Mouse (Mus musculus) cerebellum, postnatal 25 days (tissue): ENCODE results near the gene Emx2.

ENCODE experiments used
- DNase-seq, 2 experiments: peaks; one replicate each; pipeline ENCODE4 v3.0.0; 2021; ENCODE audit warnings: mixed read lengths in 2 of 2

Emx2 gene

GRCm38 (mm10) chr19:59462459-59463292, 4.5 kb downstream of the Emx2 start:
- DNase-seq: no peak

DNA sequence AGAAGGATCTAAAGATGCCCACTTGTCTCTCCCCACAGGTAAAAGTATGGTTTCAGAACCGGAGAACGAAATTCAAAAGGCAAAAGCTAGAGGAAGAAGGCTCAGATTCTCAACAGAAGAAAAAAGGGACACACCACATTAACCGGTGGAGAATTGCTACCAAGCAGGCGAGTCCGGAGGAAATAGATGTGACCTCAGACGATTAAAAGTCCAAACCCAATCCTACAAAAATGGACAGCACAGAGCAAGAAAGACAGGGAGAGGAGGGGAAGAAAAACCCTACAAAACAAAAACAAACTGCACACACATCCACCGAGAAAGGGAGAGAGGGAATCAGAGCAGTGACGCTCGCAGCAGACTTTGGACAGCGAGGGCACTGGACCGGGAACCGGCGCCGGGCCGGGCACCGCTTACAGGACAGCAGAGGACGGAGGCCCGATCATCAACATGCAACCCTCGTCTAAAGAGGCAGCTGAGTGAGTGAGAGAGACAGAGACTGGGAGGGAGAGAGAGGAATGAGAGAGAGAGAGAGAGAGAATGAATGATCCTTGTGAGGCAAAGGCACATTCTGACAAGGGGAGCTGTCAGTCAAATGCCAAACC, 5.8 kb downstream of the Emx2 start:
- DNase-seq: no peak

DNA sequence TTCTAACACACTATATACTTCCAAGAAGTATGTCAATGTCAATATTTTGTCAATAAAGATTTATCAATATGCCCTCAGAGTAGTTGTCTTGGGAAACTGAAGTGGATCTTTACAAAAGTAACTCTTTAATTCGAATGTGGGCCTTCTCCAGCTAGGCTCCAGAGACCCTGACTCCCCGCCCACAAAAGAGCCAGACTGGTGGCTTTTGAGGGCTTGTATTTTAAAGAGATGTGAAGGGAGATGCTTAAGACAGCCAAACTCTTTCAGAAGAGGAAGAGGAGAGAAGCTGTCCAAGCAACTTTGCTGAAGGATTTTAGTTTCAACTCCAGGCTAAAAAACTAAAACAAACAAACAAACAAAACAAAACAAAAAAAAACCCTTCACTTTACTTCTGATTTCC, 7.1 kb downstream of the Emx2 start:
- DNase-seq: no peak

DNA sequence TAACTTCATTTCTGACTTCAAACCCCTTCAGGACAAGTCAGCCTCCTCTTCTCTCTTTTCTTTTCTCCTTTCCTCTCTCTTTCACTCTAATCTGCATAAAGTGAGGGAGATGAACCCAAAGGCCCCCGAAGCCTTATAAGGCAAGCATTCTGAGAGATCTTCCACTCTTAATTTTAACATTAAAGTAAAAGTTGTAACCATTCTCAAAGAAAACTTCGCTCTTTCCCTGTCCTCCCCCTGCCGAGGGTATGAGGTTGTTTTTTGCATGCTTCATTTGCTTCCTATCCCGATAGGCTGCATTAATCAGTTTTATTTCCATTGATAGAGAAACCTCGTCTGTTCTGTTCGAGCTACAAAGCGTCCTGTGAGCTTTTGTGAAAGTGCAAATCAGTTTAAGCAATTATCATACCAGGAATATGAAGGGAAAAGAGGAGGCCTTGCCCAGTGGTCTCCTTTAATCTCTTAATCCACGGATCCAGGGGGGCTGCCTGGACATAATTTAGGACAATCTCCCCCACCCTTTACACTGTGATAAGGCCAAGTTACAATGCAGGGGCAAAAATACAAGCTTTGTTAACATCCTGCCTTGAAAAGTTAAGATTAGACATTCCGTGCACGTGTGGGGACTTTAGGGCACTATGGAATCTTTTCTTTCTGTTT, 7.7 kb downstream of the Emx2 start:
- DNase-seq: no peak

- no peak for DNase-seq
Observed at GRCm38 (mm10) chr19:59466417-59466937, 8.3 kb downstream of the Emx2 start.

DNA sequence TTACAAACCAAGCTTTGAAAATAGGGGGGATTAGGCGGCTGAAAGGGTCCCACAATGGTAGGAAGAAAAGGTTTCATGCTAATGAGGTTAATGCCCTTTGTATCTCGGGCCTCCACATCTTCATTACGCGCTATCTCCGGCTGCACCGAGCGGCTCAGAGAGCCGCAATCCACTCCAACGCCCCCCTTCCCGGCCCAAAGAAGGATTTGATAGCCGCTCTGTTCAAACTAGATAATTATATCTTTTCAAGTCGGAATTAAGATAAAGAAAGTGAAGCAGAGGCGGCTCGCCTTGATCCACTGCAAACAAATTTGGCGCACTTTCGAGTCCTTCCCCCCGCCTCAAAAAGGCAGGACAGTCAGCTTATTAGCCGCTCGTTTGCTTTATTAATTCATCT, 8.8 kb downstream of the Emx2 start:
- no peak for DNase-seq

DNA sequence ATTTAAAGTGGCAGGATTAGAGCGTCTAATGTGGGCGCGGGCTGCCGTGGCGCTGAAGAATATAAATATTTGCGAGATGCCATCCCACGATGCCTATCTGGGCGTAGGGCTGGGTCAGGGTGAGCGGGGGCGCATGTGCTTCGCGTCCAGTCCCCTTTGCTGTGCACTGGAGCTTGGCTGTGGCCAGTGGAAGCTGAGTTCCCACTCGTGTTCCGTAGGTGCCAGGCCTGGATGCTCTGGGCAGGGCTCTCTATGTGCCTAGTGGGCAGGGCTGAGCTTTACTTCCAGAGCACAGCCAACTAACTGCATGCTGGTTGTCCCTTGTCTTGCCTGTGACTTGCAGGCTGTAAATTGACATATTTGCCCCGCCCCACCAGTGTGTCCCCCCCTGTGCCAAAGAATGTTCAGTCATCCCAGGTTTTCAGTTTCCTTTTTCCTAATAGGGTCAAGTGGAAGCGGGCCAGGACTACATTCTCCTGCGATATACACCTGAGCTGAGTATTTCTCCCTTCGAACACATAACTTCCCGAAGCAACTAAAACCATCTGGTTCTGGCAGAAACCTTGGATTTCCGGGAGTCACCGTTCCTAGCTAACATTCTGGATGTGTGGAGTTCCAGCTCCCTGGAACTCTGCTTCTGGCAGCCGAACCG, 9.4 kb downstream of the Emx2 start:
- DNase-seq: no peak

- DNase-seq: no peak
Observed at GRCm38 (mm10) chr19:59468065-59468810, 10.1 kb downstream of the Emx2 start.

DNA sequence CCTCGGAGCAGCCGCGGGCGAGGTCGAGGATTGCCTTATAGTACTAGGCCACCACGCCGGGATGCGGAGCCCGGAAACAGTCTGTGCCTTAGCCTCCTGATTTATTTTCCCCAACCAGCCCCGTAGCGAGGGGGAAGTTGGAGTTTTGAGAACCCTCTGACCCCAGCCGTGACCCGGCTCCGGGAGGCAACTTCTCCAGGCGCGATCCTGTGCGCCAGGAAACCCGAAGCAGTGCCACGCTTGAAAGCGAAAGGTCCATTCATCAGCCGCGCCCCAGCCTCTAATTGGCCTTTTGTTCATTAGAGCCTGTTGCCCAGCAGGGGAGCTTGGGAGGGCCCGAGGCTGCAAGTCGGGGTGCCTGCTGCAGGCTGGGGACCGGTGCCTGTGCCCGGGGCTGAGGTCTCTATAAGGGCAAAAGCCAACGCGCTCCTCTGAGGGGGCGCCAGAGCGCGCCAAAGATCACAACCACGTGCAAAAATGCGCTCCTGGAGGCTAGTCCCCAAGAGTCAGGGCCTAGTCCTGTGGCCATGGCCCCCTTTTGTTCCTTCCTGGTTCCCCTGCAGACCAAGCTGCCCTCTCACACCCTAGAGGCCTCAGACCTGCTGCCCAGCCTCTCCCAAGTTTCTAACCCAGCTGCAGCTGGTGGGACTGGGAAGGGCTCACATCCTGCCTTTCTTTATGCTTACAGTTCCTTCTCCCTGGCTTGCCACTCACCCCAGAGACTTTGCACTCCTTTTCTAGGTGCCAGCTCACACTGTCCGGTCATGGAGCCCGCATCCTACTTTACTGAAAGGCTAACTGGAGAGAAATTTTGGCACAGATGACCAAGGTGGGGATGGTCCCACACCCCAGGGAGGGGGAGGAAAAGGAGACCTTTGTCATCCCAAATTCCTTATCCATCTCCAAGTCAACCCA, 11.1 kb downstream of the Emx2 start:
- no peak for DNase-seq

DNA sequence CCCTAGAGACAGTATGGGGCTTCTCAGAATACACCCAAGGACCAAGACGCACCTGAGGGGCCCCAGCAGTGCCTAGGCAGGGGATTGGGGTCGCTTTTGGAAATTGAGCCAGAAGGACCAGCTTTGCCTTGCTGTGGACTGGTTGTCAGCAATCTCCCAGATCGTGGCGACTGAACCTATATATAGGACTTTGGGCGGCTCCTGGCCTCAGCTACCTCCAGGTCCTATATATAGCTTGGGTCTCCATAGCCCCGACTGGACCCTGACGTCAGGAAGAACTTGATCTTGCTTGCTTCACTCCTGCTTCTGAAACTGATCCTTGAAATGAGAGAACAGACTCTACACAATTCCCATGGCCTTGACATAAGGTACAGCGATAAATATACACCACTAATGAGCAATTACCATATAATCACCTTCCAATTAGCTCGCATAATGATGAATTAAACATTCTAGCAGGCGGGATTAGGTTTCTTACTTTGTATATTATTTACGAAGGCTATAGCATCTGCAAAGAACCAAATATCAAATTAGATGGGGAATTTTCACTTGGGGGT, 12.0 kb downstream of the Emx2 start:
- no peak for DNase-seq

- DNase-seq: no peak
Observed at GRCm38 (mm10) chr19:59470913-59471312, 12.7 kb downstream of the Emx2 start.

- no peak for DNase-seq
Observed at GRCm38 (mm10) chr19:59472844-59473243, 14.7 kb downstream of the Emx2 start.

DNA sequence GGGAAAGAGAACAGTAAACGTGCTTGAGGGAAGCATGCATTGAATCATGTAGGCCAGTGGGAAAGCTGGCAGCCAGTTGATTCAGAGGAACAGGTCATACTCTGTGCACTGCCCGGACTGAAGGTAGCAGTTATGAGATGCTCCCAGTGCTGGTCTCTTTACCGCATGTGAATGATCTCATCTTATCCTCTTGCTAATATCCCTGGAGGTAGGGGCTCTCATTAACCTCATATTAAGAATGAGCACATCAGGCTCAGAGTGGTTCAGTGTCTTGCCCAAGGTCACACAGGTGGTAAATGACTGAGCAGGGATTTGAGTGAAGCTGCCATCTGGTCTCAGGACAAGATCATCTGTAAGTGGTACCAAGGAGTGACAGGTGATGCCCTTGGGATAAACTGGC, 21.7 kb downstream of the Emx2 start:
- DNase-seq: no peak

DNA sequence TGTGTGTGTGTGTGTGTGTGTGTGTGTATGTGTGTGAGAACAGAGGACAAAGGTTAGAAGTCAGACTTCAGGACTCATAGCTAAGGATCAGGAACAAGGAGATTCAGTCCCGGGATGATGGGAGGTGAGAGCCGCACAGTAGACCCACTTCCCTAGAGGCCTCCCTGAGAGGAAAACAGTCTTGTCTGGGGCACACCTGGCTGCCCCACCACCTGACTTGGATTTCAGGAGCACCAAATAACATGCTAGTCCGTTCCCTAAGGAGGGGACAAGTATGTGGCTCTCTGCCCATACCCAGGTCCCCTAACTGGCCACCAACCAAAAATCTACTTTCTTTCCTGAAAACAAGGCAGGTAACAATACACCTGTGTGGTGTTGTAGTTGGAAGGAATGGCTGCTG, 22.4 kb downstream of the Emx2 start:
- no peak for DNase-seq

- DNase-seq: no peak
Observed at GRCm38 (mm10) chr19:59492258-59492657, 34.1 kb downstream of the Emx2 start.

DNA sequence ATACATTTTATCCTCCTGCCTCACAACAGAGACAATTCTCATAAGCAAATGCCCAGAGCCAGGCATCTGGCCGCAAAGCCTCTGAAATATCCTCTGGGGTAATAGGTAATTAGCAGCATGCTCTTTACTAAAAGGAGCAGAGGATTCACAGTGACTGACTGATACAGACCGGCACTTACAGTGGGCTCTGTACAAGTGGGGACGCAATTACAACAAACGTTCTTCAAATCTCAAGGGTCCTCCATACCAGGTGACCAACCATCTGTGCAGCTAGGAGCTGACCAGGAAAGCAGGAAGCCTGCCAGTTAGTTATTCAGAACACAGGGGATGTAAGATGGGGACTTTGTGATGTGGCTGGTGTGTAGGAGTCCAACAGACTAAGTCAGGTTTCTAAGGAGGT, 38.7 kb downstream of the Emx2 start:
- DNase-seq: no peak

- no peak for DNase-seq
Observed at GRCm38 (mm10) chr19:59508896-59509295, 50.7 kb downstream of the Emx2 start.

GRCm38 (mm10) chr19:59513181-59513580, 55.0 kb downstream of the Emx2 start:
- DNase-seq: no peak
